Mouse (Mus musculus) brain, embryonic 14.5 days (tissue): ENCODE measurements around the gene Rnf43.

Source experiments
- CTCF ChIP-seq: fragments of 200-500 bp; IDR thresholded peaks from 2 replicates; pipeline ENCODE4 v1.5.1; 2012; ENCODE audit warnings: inconsistent platforms, mild to moderate bottlenecking, moderate library complexity, borderline replicate concordance; ENCODE audit not compliant: insufficient read depth, insufficient read length; ENCODE audit errors: extremely low read depth
- POLR2A ChIP-seq: fragments of 200-500 bp; IDR thresholded peaks from 2 replicates; pipeline ENCODE4 v1.6.1; 2012; ENCODE audit warnings: mild to moderate bottlenecking, inconsistent platforms, borderline replicate concordance; ENCODE audit not compliant: poor library complexity, insufficient read depth, insufficient read length, severe bottlenecking; ENCODE audit errors: extremely low read depth

DNA sequence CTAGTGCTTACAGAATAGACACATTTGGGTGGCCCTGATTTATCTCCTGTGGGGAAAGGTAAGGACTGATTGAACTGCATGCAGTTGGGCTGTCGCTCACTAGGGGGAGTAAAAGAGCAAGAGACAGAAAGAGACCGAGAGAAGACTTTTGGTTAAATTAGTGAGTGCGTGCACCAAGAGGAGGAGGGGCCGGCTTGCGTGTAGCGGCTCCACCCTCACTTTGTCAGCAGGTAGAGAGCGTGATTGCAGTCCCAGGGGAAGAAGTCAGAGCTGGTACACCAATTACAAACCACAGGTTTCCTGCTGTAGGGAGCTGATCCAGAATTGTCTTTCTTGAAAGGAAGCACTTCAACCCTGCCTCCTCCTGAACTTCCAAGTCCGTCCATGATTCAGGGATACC lies at the start of gene Rnf43:
- TF ChIP-seq CTCF: peak; percentile 80
- TF ChIP-seq POLR2A: no peak
